Mouse (Mus musculus) kidney, embryonic 16.5 days (tissue): ENCODE data around the gene Bcr. TPM values are rescaled to one million over a fixed set of nuclear protein-coding genes. Genes with fewer than 3 reads are reported as not detected.
A peak's percentile ranks its signal among the peaks of the same experiment; 100 is the strongest.

Experiments used
- ATAC-seq: fragments of 200-750 bp; cut with Nextera tagmentation; 2 replicates; pipeline ENCODE4 v1.8.0; 2017; ENCODE audit warnings: moderate TSS enrichment; ENCODE audit not compliant: low FRiP score, low TSS enrichment
- H3K27ac ChIP-seq: fragments of 300-500 bp; sonication (generic); 2 replicates; pipeline ENCODE4 v1.5.1; 2014; ENCODE audit warnings: low read length
- H3K27me3 ChIP-seq: fragments of 300-500 bp; sonication (generic); 2 replicates; pipeline ENCODE4 v1.6.1; 2014; ENCODE audit warnings: low read length, control low read depth, mixed read lengths; ENCODE audit not compliant: insufficient read depth
- H3K36me3 ChIP-seq: fragments of 300-500 bp; sonication (generic); 2 replicates; pipeline ENCODE4 v1.6.1; 2014; ENCODE audit warnings: low read length, control low read depth, mixed read lengths; ENCODE audit not compliant: insufficient read depth
- H3K4me1 ChIP-seq: fragments of 300-500 bp; sonication (generic); 2 replicates; pipeline ENCODE4 v1.6.1; 2014; ENCODE audit warnings: low read length, control low read depth, mixed read lengths; ENCODE audit not compliant: insufficient read depth
- H3K4me2 ChIP-seq: fragments of 300-500 bp; sonication (generic); replicated peaks from 2 replicates; pipeline ENCODE4 v1.6.1; 2014; ENCODE audit warnings: low read depth, low read length
- H3K4me3 ChIP-seq: fragments of 300-500 bp; sonication (generic); 2 replicates; pipeline ENCODE4 v1.5.1; 2014; ENCODE audit warnings: mild to moderate bottlenecking, low read length
- H3K9ac ChIP-seq: fragments of 300-500 bp; sonication (generic); replicated peaks from 2 replicates; pipeline ENCODE4 v1.6.1; 2014; ENCODE audit warnings: low read length
- H3K9me3 ChIP-seq: fragments of 300-500 bp; sonication (generic); 2 replicates; pipeline ENCODE4 v1.6.1; 2016; ENCODE audit warnings: low read length, control low read depth
- WGBS: fragments of 180-500 bp; shearing (Covaris S2); extraction: QIAGEN DNeasy Blood & Tissue Kit; methylation state at CpG from one replicate; pipeline ENCODE4 v1.1.7; 2014; 5-methylcytosine and 5-hydroxymethylcytosine counted together
- polyA plus RNA-seq: library from polyadenylated mRNA; unstranded; fragments of >200 nt; fragmentation: Nextera tagmentation; extraction: Ambion mirVana; gene quantifications from 2 replicates; pipeline ENCODE4 v1.2.1, GENCODE M21; 2015

Gene Bcr
- polyA plus RNA-seq, 1 experiment from 2014 or later: 6.8 TPM

- Histone ChIP-seq H3K9me3 (no peaks in the 10 kb centered on the region), H3K4me2 (peak overlapping the region; percentile 92), H3K36me3 (0 out of 2 replicates have a peak, but pooled peaks cover 3% of the 10 kb centered on the region), H3K9ac (peak overlapping the region; percentile 83), H3K4me3 (peak overlapping the region; percentile 88), H3K27me3 (no peaks in the 10 kb centered on the region), H3K4me1 (peaks cover 42% of the 10 kb centered on the region), H3K27ac (no peak overlapping the region)
- ATAC-seq: no peak
- WGBS: 10% methylated on average over 6 of the region's 6 CpGs
These were observed 1.8 kb downstream of the Bcr start for GRCm38 (mm10) chr10:75062189-75062561.

GRCm38 (mm10) chr10:75062621-75063020 lies 2.2 kb downstream of the Bcr start:
- no peak overlapping the region for H3K27ac ChIP-seq
- ATAC-seq: no peak
- no peak overlapping the region for H3K9ac ChIP-seq
- peak overlapping the region; percentile 88 for H3K4me3 ChIP-seq
- H3K27me3 ChIP-seq: no peaks in the 10 kb centered on the region
- H3K4me1 ChIP-seq: peaks cover 42% of the 10 kb centered on the region
- peak overlapping the region; percentile 92 for H3K4me2 ChIP-seq
- 31% methylated on average over 6 of the region's 6 CpGs for WGBS
- no peaks in the 10 kb centered on the region for H3K9me3 ChIP-seq
- H3K36me3 ChIP-seq: 0 out of 2 replicates have a peak, but pooled peaks cover 3% of the 10 kb centered on the region

- Histone ChIP-seq H3K36me3 (0 out of 2 replicates have a peak, but pooled peaks cover 3% of the 10 kb centered on the region), H3K9ac (no peak overlapping the region), H3K9me3 (no peaks in the 10 kb centered on the region), H3K4me2 (peak overlapping the region; percentile 92), H3K4me3 (peak overlapping the region; percentile 88; the same call in 1 of the 2 replicates), H3K27ac (no peak overlapping the region), H3K4me1 (peaks cover 49% of the 10 kb centered on the region), H3K27me3 (no peaks in the 10 kb centered on the region)
- WGBS: 50% methylated on average over 12 of the region's 12 CpGs
- ATAC-seq: no peak
These were observed 3.0 kb downstream of the Bcr start for GRCm38 (mm10) chr10:75063301-75063965.

GRCm38 (mm10) chr10:75065691-75066090 lies 5.3 kb downstream of the Bcr start:
- ATAC-seq: no peak
- Histone ChIP-seq H3K4me3 (no peak overlapping the region), H3K9me3 (no peaks in the 10 kb centered on the region), H3K9ac (no peak overlapping the region), H3K4me1 (peaks cover 57% of the 10 kb centered on the region), H3K36me3 (0 out of 2 replicates have a peak, but pooled peaks cover 3% of the 10 kb centered on the region), H3K4me2 (no peak overlapping the region), H3K27me3 (no peaks in the 10 kb centered on the region), H3K27ac (no peak overlapping the region)
- 75% methylated on average over 6 of the region's 6 CpGs for WGBS

GRCm38 (mm10) chr10:75067446-75067845 lies 7.1 kb downstream of the Bcr start:
- no peak overlapping the region for H3K27ac ChIP-seq
- ATAC-seq: no peak
- H3K27me3 ChIP-seq: no peaks in the 10 kb centered on the region
- no peak overlapping the region for H3K9ac ChIP-seq
- peaks cover 47% of the 10 kb centered on the region for H3K4me1 ChIP-seq
- no peak overlapping the region for H3K4me3 ChIP-seq
- no peak overlapping the region for H3K4me2 ChIP-seq
- no peaks in the 10 kb centered on the region for H3K9me3 ChIP-seq
- 0 out of 2 replicates have a peak, but pooled peaks cover 3% of the 10 kb centered on the region for H3K36me3 ChIP-seq

GRCm38 (mm10) chr10:75068086-75068485 lies 7.7 kb downstream of the Bcr start:
- ATAC-seq: no peak
- Histone ChIP-seq H3K9ac (no peak overlapping the region), H3K27ac (peak overlapping the region; percentile 45; the same call in 1 of the 2 replicates), H3K36me3 (0 out of 2 replicates have a peak, but pooled peaks cover 3% of the 10 kb centered on the region), H3K4me3 (no peak overlapping the region), H3K27me3 (no peaks in the 10 kb centered on the region), H3K4me1 (peaks cover 41% of the 10 kb centered on the region), H3K9me3 (no peaks in the 10 kb centered on the region), H3K4me2 (no peak overlapping the region)
- 54% methylated on average over 2 of the region's 2 CpGs for WGBS

GRCm38 (mm10) chr10:75068624-75069328 lies 8.4 kb downstream of the Bcr start:
- 0 out of 2 replicates have a peak, but pooled peaks have one; percentile 40 for ATAC-seq
- Histone ChIP-seq H3K9ac (no peak overlapping the region), H3K27me3 (no peaks in the 10 kb centered on the region), H3K4me3 (peak overlapping the region; percentile 2; the same call in 1 of the 2 replicates), H3K4me1 (peaks cover 34% of the 10 kb centered on the region), H3K27ac (no peak overlapping the region), H3K4me2 (peak overlapping the region; percentile 15; the same call in 1 of the 2 replicates), H3K9me3 (no peaks in the 10 kb centered on the region), H3K36me3 (0 out of 2 replicates have a peak, but pooled peaks cover 3% of the 10 kb centered on the region)
- WGBS: 30% methylated on average over 12 of the region's 12 CpGs

GRCm38 (mm10) chr10:75070281-75070976 lies 10.0 kb downstream of the Bcr start:
- Histone ChIP-seq H3K4me2 (no peak overlapping the region), H3K9ac (no peak overlapping the region), H3K9me3 (no peaks in the 10 kb centered on the region), H3K27ac (no peak overlapping the region), H3K36me3 (0 out of 2 replicates have a peak, but pooled peaks cover 3% of the 10 kb centered on the region), H3K4me1 (peaks cover 26% of the 10 kb centered on the region), H3K4me3 (no peak overlapping the region), H3K27me3 (no peaks in the 10 kb centered on the region)
- ATAC-seq: no peak
- WGBS: 46% methylated on average over 11 of the region's 11 CpGs

GRCm38 (mm10) chr10:75075665-75076064 lies 15.3 kb downstream of the Bcr start:
- no peak for ATAC-seq
- WGBS: 63% methylated on average over 5 of the region's 5 CpGs

More at GRCm38 (mm10) chr10:75075665-75076064, 15.3 kb downstream of the Bcr start:
- no peak overlapping the region for H3K4me2 ChIP-seq
- no peaks in the 10 kb centered on the region for H3K27me3 ChIP-seq
- H3K9me3 ChIP-seq: no peaks in the 10 kb centered on the region
- no peak overlapping the region for H3K4me3 ChIP-seq
- H3K27ac ChIP-seq: no peak overlapping the region
- no peaks in the 10 kb centered on the region for H3K36me3 ChIP-seq
- H3K9ac ChIP-seq: no peak overlapping the region
- H3K4me1 ChIP-seq: peaks cover 21% of the 10 kb centered on the region; the same call in 1 of the 2 replicates
